In the genomic region with DNA sequence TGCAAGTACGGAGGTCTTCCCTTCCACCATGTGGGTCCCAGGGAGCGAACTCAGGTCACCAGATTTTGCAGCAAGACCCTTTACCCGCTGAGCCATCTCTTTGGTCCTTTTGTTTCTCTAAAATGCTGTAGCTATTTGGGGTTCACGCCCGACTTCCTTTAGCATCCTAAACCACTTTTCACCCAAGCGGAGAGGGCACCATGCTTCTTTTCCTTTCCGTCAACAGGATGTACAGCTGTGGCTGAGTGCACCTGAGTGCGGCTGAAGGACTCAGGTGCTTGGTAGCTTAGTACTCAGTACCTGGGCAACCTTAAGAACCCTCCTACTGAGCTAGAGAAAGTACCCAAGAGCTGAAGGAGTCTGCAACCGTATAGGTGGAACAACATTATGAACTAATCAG, we compare ENCODE assay signal across 35 mouse cellular contexts. TPM values are rescaled to one million over a fixed set of nuclear protein-coding genes. Genes with fewer than 3 reads are reported as not detected.
DNase-seq lines count a peak whose midpoint lies in the region; ATAC-seq lines count a peak whose summit lies in the region.
"Had no signal": no experiment of that assay in that cellular context is flagged by ENCODE, and none has a peak within 500 bp of the region (broad histone marks: within the 10 kb centered on the region; RNA-seq: fewer than 3 reads in every experiment).

No protein-coding gene starts in this region.

- no peaks in the 10 kb centered on the region for H3K27me3 ChIP-seq in midbrain, embryonic 13.5 days
- H3K27me3 ChIP-seq: embryonic facial prominence, embryonic 15.5 days; forebrain, embryonic 13.5 days; hindbrain, embryonic 13.5 days; liver, embryonic 15.5 days; midbrain, embryonic 12.5 days had no signal

- 0 out of 2 replicates have a peak, but pooled peaks cover 2% of the 10 kb centered on the region for H3K4me1 ChIP-seq in midbrain, embryonic 13.5 days (replicated peaks)
- H3K4me1 ChIP-seq: embryonic facial prominence, embryonic 10.5 days; embryonic facial prominence, embryonic 15.5 days; forebrain, embryonic 13.5 days; hindbrain, embryonic 13.5 days; limb, embryonic 12.5 days; liver, embryonic 15.5 days; midbrain, embryonic 12.5 days had no signal

- no peak overlapping the region for H3K27ac ChIP-seq in midbrain, embryonic 13.5 days
- H3K27ac ChIP-seq: embryonic facial prominence, embryonic 10.5 days; embryonic facial prominence, embryonic 15.5 days; forebrain, embryonic 13.5 days; hindbrain, embryonic 13.5 days; limb, embryonic 12.5 days; liver, embryonic 15.5 days; midbrain, embryonic 12.5 days had no signal

- 84% methylated on average over 9 of the region's 9 CpGs for whole genome bisulfite sequencing in midbrain, embryonic 13.5 days

- ATAC-seq in midbrain, embryonic 13.5 days: no peak
- ATAC-seq: forebrain, embryonic 13.5 days; intestine, postnatal 0 days; Patski had no signal

- no peak overlapping the region for H3K4me3 ChIP-seq in midbrain, embryonic 13.5 days (replicated peaks)
- H3K4me3 ChIP-seq: embryonic facial prominence, embryonic 10.5 days; embryonic facial prominence, embryonic 15.5 days; forebrain, embryonic 13.5 days; hindbrain, embryonic 13.5 days; limb, embryonic 12.5 days; liver, embryonic 15.5 days; megakaryocyte, embryonic 14.5 days; midbrain, embryonic 12.5 days had no signal

- DNase-seq in spleen, postnatal 36 days (ENCODE audit: low spot score in 2 of 2): peak; percentile 51 to 56
- DNase-seq in spleen, postnatal 14 days (ENCODE audit: low spot score in 2 of 2): no peak
- DNase-seq in thymus, adult 18-20 months: peak; percentile 17 to 49
- peak; percentile 46 for DNase-seq in thymus, postnatal 25 days
- DNase-seq in MN1 (ENCODE audit: low spot score): no peak
- DNase-seq: adrenal gland, postnatal 10 days; cerebellum, adult 8-10 months; cerebellum, postnatal 25 days; gastrocnemius, postnatal 10 days; heart, postnatal 4 days; kidney, postnatal 14 days; layer of hippocampus, adult 9-11 months; lung, embryonic 14.5 days; lung, postnatal 14 days; retina, postnatal 1 day; right cerebral cortex, postnatal 14 days had no signal

- no peaks in the 10 kb centered on the region for H3K9me3 ChIP-seq in midbrain, embryonic 13.5 days
- H3K9me3 ChIP-seq: embryonic facial prominence, embryonic 10.5 days; embryonic facial prominence, embryonic 15.5 days; forebrain, embryonic 13.5 days; G1E; hindbrain, embryonic 13.5 days; limb, embryonic 12.5 days; liver, embryonic 15.5 days; megakaryocyte, embryonic 14.5 days; midbrain, embryonic 12.5 days had no signal

- no peak overlapping the region for H3K9ac ChIP-seq in midbrain, embryonic 13.5 days (replicated peaks)
- H3K9ac ChIP-seq: embryonic facial prominence, embryonic 15.5 days; forebrain, embryonic 13.5 days; hindbrain, embryonic 13.5 days; limb, embryonic 12.5 days; liver, embryonic 15.5 days; lung, embryonic 14.5 days; midbrain, embryonic 12.5 days had no signal

- H3K4me2 ChIP-seq in midbrain, embryonic 13.5 days (replicated peaks): no peak overlapping the region
- H3K4me2 ChIP-seq: embryonic facial prominence, embryonic 15.5 days; forebrain, embryonic 13.5 days; heart, embryonic 11.5 days; hindbrain, embryonic 13.5 days; limb, embryonic 12.5 days; liver, embryonic 15.5 days; lung, embryonic 14.5 days; midbrain, embryonic 12.5 days had no signal

- no peaks in the 10 kb centered on the region for H3K36me3 ChIP-seq in midbrain, embryonic 13.5 days
- H3K36me3 ChIP-seq: embryonic facial prominence, embryonic 10.5 days; embryonic facial prominence, embryonic 15.5 days; G1E; hindbrain, embryonic 13.5 days; limb, embryonic 12.5 days; liver, embryonic 15.5 days; midbrain, embryonic 12.5 days had no signal

RNA-seq across cellular contexts. Expression of a gene that starts 10.2 kb away (rescaled TPM):
- 0.09 TPM in 1 of 2 replicates, not detected in the other for polyA plus RNA-seq in midbrain, embryonic 13.5 days (2015; fragmentation: Nextera tagmentation; extraction: Ambion mirVana)
- polyA plus RNA-seq: forebrain, embryonic 13.5 days; G1E; intestine, postnatal 0 days; kidney, embryonic 14.5 days; limb, embryonic 12.5 days; liver, adult 2 months; liver, embryonic 15.5 days; midbrain, embryonic 12.5 days; Patski; small intestine, adult 2 months had no signal

RNA-seq across cellular contexts. Expression of a gene that starts 35.4 kb away (rescaled TPM):
- not detected in 2 replicates for polyA plus RNA-seq in midbrain, embryonic 13.5 days (2015; fragmentation: Nextera tagmentation; extraction: Ambion mirVana)
- polyA plus RNA-seq: embryonic facial prominence, embryonic 10.5 days; embryonic facial prominence, embryonic 15.5 days; forebrain, embryonic 13.5 days; G1E; heart, embryonic 11.5 days; heart, embryonic 16.5 days; hindbrain, embryonic 13.5 days; intestine, postnatal 0 days; kidney, embryonic 14.5 days; limb, embryonic 12.5 days; liver, adult 2 months; liver, embryonic 15.5 days; lung, embryonic 14.5 days; midbrain, embryonic 12.5 days; neural tube, embryonic 14.5 days; Patski; small intestine, adult 2 months; stomach, embryonic 16.5 days had no signal

RNA-seq across cellular contexts. Expression of a gene that starts 39.0 kb away (rescaled TPM):
- not detected in 2 replicates for polyA plus RNA-seq in midbrain, embryonic 13.5 days (2015; fragmentation: Nextera tagmentation; extraction: Ambion mirVana)
- polyA plus RNA-seq: embryonic facial prominence, embryonic 10.5 days; embryonic facial prominence, embryonic 15.5 days; forebrain, embryonic 13.5 days; G1E; heart, embryonic 11.5 days; heart, embryonic 16.5 days; hindbrain, embryonic 13.5 days; intestine, postnatal 0 days; kidney, embryonic 14.5 days; limb, embryonic 12.5 days; liver, adult 2 months; liver, embryonic 15.5 days; lung, embryonic 14.5 days; midbrain, embryonic 12.5 days; neural tube, embryonic 14.5 days; Patski; small intestine, adult 2 months; stomach, embryonic 16.5 days had no signal

Comparison
In these comparisons a context has a peak if more than half of its experiments do, and no peak if none do; other contexts are left out.
1. DNase-seq: peak in spleen, postnatal 36 days (2 of 2), thymus, adult 18-20 months (2 of 2) and thymus, postnatal 25 days (single experiment); none in spleen, postnatal 14 days (0 of 2) and MN1 (single experiment).